Mouse (Mus musculus) left cerebral cortex, adult 11 months (tissue): ENCODE results near the gene Ifi35.
"Not testable (repeated sequence)": the region's sequence is repeated elsewhere in the genome, so short reads cannot be mapped to it uniquely, and the experiment has no call there.

ENCODE experiments used
- DNase-seq: peaks from one replicate; pipeline ENCODE4 v3.0.0; 2022; ENCODE audit warnings: low spot score

Ifi35 gene

DNA sequence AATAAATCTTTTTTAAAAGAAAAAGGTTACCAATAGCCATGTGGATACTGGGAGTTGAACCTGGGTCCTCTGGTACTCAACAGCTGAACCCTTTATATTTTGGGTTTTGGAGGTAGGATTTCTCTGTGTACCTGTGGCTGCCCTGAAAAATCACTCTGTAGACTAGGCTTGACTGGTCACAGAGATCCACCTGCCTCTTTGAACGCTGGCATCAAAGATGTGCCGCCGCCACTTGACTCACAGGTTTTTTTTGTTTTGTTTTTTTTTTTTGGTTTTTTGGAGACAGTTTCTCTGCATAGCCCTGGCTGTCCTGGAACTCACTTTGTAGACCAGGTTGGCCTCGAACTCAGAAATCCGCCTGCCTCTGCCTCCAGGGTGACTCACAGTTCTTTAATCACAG lies 421 bp upstream of the Ifi35 start:
- DNase-seq, result no peak

DNA sequence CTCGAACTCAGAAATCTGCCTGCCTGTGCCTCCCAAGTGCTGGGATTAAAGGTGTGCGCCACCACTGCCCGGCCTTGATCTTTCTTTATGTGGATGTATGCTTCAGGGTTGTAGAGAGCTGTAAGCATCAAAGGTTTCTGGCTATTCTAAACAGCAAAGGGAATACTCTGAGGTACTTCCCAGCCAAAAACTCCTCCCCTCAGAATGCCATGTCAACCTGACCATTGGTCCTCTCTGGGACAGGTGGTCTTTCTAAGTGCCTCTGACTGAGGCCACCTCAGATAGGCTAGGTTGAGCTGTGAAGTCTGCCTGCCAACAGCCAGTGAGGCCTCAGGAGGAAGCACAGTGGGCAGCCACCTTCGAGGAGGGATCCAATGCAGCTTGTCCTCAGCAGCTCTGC lies 692 bp downstream of the Ifi35 start:
- DNase-seq, result no peak

DNA sequence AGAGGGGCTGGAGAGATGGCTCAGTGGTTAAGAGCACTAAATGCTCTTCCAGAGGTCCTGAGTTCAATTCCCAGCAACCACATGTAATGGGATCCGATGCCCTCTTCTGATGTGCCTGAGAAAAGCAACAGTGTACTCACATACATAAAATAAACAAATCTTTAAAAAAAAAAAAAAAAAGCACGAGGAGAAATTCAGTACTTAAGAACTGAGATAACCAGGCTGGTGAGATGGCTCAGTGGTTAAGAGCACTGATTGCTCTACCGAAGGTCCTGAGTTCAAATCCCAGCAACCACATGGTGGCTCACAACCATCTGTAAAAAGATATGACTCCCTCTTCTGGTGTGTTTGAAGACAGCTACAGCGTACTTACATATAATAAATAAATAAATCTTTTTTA lies 1.4 kb downstream of the Ifi35 start:
- DNase-seq, result not testable (repeated sequence)

DNA sequence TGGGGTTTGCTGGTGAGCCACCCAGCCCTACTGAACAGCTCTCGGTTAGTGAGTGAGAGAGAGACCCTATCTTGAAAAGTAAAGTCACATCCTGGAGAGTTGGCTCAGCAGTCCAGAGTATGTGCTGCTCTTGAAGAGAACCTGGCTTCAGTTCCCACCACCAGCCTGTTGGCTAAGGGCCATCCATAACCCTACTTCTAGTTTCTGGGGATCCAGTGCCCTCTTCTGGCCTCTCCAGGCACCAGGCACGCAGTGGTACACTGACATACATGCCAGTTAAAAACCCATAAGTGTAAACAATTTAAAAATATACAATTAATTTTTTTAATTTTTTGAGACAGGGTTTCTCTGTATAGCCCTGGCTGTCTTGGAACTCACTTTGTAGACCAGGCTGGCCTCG lies 2.2 kb downstream of the Ifi35 start:
- DNase-seq, result no peak

DNA sequence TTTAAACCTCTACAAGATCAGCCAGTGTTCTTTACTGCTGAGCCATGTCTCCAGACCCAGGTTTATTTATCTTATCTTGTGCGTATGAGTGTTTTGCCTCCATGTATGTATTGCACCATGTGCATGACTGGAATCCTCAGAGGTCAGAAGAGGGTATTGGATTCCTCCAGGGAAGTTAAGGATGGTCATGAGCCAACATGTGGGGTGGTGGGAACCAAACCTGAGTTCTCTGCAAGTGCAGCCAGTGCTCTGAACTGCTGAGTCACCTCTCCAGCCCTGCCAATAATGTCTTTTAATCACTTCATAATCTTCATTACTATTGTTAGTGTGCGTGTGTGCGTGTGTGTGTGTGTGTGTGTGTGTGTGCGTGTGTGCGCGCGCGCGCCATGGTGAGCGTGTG lies 3.3 kb downstream of the Ifi35 start:
- DNase-seq, result no peak

DNA sequence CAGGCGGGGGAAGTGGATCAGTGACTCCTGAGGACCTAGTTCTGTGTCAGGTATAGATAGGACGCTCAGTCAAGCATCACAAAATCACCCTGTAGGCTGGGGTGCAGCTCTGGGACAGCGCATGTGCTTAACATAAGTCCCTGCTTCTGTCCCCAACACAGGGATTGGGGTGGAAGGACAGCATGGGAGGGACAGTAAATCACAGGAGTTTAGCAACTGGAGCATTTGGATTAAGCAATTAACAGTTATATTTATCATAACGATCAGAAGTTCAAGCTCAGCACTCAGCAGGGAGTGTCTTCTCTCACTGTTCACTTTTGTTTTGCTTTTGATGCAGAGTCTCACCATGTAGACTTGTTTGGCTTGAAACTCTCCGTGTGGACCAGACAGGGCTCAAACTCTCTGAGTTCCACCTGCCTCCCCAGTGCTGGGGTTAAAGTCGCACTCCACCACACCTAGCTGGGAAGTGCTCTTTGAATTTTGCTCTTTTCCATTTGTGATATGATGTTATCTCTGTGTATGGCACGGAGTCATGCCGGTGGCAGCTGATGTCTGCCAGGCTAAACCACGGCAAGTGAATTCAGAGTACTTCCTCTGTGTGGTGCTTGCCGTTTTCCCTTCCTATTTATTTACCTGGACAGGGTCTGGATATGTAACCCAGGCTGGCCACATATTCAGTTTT lies 4.0 kb downstream of the Ifi35 start:
- DNase-seq, result no peak

DNA sequence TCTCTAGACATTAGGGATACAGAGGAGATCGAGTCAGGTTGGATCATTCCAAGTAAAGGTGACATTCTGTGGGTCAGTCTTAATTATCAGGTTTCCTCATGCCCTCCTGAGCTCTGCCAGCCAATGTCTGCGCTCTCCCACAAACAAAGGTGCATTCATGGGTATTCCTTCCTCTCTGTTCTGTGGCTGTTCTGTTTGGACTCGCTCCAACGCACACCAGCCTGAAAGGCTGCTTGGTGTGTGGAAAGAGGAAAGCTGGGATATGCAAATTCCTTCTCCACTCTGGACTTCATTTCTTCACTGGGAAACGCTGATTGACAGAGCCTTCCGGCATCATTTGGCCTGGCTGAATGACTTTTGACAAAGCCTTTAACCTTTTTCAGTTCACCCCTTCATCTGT lies 6.5 kb downstream of the Ifi35 start:
- DNase-seq, result no peak

DNA sequence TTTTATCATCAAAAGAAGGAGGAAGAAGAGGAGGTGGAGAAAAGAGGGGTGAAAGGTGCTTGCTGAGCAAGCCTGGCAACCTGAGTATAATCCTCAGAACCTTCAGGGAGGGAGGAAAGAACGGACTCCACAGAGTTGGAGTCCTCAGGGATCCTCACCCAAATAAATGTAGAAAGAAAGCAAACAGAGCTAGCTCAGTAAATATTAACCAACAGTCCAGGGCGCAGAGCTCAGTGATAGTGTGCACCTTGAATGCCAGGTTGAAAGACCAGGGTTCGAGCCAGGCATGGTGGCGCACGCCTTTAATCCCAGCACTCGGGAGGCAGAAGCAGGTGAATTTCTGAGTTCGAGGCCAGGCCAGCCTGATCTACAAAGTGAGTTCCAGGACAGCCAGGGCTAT lies 7.4 kb downstream of the Ifi35 start:
- no peak for DNase-seq

DNA sequence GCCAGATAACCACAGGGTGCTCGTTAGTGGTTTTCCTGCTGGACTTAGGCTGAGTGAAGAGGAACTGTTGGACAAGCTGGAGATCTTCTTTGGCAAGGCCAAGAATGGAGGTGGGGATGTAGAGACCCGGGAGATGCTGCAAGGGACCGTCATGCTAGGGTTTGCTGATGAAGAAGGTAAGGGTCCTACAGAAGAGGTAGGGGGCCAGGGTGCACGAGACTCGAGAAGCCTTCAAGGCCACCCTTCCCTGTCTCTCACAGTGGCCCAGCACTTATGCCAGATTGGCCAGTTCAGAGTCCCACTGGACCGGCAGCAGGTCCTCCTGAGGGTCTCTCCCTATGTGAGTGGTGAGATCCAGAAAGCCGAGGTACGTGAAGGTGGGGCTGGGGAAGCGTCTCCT lies 9.4 kb downstream of the Ifi35 start:
- DNase-seq, result no peak

DNA sequence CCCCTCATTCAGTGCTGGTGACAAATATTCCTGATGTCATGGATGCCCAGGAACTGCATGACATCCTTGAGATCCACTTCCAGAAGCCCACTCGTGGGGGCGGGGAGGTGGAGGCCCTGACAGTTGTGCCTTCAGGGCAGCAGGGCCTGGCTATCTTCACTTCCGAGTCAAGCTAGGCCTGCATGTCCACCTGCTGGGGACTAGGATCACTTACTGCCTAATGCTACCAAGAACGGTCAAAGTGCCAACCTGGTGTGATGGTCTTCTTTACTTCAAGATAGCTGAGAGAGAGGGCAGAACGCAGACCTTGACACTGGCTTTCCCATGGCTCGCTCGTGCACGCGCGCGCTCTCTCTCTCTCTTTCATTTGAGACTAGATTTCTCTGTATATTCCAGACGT lies 10.0 kb downstream of the Ifi35 start:
- no peak for DNase-seq

DNA sequence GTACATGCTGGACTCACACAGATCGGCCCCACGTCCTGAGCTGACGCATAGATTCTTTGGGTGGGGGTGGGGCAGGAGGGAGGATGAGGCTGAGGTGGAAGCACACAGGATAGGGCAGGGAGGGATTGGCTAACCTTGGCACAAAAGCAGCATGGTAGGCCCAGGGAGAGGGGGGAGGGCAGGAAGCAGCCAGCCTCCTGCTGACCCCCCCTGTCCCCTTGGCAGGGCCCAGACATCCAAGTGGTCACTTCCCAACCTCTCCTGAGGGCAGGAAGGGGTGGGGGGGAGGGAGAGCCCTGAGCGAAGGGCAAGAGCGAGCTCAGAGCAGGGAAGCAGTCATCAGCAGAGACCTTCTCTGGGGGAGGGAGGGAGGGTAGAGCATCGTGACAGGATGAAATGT lies 11.5 kb downstream of the Ifi35 start:
- DNase-seq, result no peak

DNA sequence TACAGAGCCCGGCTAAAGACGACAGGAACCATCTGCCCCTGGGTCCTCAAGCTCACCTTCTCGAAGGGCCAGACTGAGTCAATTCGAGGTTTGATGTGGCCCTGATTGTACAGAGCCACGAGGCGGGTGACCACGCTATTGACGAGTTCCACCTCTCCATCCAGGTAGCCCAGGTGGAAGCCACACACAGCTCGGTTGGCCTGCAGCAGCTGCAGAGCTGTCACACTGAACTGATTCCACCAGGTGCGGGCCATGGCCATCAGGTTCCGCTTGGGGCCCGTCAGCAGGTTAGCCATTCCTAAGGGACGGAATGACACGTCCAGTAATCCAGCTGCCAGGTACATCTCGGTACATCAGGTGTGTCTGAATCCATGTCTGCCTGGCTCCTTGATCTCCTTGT lies 12.1 kb downstream of the Ifi35 start:
- DNase-seq, result no peak

DNA sequence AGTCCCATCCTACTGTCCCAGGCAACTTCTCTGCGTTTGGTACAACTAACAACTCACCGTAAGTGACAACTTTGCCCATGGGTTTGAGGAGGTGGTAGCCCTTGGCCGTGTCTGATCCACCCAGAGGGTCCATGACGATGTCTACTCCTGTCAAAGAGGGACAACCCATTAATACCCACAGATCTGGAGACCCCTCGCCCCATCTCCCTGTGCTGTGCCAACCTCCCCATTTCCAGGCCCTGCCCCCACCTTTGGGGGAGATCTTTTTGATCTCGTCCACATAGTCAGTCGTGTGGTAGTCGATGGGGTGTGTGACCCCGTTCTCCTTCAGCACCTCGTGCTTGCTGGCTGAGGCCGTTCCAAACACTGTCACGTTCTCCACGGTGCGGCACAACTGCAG lies 13.9 kb downstream of the Ifi35 start:
- DNase-seq, result no peak

DNA sequence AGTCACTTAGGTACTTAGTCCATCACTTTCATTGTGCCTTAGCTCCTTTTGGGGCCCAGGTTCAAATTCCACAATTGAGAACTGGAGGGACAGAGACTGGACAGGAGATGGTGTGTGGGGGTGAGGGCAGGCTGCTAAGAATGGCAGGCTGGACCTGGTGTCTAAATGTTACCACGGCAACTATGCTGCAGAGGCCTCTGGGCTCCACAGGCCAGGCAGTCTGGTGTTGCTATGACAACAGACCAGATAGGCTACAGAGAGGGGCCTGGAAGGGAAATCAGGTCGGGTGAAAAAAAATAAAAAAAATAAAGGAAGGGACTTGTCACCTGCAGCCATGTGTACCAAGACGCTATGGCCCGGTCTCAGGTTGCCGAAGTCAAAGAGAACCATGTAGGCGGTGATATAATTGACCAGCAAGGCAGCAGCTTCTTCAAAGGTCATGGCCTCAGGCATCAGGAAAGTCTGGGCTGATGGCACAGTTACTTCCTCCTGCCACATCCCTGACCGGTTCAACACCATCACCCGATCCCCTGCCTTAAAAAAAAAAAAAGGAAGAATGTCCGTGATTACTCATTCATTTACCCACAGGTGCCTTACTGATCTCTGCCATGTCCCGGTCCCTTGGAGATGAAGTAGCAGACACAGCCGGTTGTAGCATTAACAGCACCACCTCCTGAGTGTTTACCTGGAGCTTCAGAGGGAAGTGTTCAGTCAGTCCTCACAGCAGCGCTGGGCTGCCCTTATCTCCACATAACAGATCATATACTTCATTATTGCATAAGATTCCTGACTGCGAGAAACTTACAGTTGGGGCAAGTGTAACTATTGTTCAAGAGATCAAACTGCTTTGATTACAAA lies 14.6 kb downstream of the Ifi35 start:
- no peak for DNase-seq

DNA sequence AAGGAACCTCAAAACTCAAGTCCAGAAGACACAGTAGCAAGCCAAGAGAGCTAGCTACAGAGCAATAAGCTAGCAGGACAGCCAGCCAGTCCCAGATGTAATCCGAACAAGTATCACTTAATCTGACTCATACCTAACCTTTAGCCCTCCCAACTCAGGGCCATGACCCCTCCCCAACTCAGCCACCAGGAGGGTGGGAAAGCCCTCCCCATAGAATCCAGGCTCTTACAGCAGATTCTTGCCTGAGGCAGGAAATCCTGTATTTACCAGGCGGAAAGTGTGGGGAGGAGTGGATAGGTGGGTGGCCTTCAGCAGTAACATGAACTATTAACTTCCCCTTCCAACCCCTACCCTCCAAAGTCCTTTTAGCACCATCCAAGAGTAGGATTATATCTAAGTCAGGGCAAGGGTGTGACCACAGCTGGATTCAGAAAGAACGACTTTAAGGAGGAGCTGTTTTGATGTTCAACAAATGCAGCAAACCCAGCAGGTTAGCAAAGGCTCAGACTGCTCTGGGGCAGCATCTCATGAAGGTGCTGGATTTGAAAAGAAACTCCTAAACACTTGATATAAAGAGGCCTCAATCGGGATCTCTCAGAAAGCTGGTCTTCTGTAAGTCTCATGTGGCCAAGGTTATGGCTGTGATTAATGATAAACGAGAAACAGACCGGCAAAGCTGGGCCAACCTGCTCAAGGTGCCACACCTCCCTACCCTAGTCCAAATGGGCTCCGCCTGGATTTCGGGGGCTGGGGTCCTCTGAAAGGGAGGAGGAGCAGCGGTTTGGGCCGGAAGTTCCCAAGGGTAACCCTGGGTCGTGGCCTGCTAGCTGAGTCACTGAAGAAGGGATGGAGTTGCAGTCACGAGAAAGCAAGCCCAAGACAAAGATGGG lies 16.2 kb downstream of the Ifi35 start, which contains the start of gene Rnd2:
Rnd2 (plus strand) TSS at position 789 of the 890 bp plus-strand sequence.
- DNase-seq, result no peak

DNA sequence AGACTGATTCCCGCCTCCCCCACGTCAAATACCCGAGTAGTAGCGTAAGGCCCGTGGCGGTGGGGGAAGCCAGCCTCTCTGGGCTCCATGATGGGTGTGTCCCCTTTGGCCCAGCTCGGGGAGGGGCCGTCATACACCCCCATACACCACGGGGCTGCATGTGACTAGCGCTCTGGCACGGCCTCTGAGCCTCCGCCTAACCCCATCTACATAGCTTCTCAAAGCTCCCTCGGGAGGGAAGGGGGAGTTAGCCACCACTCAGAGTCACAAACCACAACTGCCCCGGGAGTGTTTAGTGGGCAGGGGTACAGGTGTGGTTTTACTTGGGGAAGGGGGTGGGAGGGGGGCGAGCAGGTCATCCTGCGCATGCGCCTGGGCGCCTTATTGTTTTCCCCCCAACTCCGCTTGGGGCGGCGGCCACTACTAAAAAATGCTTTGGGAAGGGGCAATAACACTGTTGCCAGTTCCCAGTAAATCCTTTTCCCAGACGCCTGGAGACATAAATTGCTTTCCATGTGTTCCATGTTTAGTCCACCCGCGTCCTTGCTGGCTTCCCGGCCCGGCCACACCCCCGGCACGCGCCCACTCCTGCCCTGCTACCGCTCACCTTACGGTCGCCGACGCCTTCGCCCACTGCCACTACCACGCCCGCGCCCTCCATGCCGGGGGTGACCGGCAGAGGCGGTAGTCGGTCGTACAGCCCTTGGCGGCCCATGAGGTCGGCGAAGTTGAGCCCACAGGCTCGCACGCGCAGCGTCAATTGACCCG lies 17.1 kb downstream of the Ifi35 start:
- no peak for DNase-seq

DNA sequence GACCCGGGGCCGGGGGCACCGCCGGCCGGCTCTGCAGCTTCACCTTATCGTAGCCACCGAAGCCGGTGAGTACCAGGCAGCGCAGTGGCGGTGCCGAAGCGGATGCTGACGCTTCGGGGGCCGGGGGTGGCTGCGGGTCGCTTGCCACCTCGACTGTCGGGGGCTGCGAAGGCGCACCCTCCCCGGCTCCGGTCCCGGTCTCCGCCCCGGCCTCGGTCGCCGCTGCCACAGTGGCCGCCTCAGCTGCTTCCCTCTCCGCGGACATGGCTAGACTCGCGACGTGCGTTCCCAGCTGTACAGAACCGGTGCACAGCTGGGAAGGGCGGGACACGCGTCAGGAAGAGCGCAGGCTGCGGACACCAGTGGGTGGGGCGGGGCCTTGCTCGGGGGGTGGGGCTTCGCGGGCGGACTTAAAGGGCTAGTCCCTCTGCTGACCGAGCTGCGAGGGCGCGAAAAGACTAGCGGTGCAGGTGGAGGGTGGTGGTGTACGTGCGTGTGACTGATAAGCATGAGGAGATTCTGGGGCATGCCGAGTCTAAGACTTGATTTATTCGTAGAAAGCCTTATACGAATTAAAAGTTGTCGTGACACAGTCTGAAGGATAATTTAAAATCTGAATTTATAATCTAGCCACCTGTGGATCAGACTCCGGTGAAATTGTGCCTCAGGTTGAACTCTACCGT lies 17.8 kb downstream of the Ifi35 start, which contains the start of gene Vat1:
Vat1 (minus strand) TSS at position 362 of the 683 bp plus-strand sequence.
- no peak for DNase-seq

DNA sequence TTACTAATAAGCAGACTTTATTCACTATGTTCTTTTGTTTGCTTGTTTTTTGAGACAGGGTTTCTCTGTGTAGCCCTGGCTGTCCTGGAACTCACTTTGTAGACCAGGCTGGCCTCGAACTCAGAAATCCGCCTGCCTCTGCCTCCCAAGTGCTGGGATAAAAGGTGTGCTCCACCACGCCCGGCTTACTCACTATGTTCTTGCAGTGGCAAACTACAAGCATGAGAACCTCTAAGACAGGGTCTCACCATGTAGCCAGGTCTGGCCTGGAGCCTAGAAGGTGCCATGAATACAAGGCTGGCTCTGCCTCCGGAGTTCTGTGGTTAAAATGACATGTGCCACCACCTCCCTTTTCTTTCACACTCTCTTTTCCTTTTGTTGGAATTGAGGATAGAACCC lies 18.3 kb downstream of the Ifi35 start:
- not testable (repeated sequence) for DNase-seq

DNA sequence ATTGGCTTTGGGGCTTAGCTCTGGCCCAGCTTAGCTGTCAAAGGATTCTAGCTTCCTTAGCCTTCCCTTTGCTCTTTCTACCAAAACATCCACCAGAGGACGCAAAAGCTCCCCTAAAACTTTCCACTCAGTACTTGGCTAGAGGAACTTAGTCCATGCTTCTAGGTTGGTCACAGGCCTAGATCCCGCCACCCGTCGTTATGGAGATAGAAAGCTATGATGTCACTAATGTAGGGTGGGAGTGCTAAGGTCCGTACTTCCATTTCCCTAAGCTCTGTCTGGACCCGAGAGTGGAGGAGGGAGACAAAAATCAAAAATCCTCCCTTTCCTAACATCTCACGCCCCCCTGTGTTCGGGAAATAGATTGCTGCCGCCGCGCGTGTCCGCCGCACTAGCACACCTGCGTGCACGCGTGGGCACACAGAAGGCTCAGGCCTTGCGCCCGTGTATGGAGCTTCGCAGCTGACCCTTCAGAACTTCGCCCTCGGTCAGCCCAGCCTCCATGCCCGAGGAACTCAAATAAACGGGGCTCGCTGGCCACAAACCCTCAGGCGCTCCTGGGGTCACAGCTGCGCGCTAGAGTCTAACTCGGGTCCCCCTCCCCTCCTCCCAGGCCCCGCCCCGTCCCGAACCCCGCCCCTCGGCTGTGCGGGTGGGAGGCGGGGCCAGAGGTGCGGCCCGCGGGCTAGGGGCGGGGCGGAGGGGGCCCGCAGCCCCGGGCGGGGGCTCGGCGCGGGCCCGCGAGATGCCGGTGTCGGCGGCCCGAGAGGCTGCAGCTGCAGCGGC lies 19.5 kb downstream of the Ifi35 start:
- DNase-seq, result peak; percentile 65

DNA sequence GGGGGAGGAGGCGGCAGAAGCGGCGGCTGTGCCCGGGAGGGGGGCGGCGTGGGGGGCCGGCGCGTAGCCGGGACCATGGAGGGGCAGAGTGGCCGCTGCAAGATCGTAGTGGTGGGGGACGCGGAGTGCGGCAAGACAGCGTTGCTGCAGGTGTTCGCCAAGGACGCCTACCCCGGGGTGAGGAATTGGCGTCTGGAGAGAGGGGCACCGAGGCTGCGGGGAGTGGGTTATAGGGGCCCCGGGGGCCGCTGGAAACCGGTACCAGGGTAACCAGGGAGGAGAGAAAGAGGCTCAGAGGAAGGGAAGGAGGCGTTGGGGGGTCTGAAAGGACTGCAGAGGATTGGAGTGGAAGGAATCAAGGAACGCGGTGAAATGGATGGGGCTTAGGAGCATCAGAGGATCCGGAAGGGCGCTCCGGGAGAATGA lies 20.1 kb downstream of the Ifi35 start:
- no peak for DNase-seq
